Mouse (Mus musculus) fat pad, adult 2 months (tissue): ENCODE measurements around the gene Msl2.

ENCODE experiments used
- DNase-seq: peaks from one replicate; pipeline ENCODE4 v3.0.0-alpha.2; 2011; ENCODE audit warnings: low read depth, low spot score; ENCODE audit errors: extremely low read depth

Msl2 gene

DNA sequence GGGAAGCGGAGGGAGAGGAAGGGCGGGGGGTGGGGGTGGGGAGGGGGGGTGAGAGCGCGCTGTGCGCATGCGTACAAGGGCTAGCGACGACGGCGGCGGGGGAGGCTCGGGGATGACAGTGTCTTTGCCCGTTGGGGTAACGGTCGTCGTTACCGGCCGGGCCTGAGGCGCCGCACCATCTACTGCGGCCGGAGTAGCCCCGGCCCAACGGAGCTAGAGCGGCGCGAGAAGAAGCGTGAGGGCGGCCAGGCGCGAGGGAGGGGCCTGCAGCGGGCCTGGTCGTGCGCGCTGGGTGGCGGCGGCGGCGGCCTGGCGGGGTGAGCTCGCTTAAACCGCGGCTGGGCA, at the start of gene Msl2:
Gene Msl2, plus strand, starts transcription at position 115 of the 345 bp plus-strand sequence.
- DNase-seq: no peak

- DNase-seq: no peak
Observed at GRCm38 (mm10) chr9:101033761-101034447, 40.0 kb upstream of the Msl2 start.

DNA sequence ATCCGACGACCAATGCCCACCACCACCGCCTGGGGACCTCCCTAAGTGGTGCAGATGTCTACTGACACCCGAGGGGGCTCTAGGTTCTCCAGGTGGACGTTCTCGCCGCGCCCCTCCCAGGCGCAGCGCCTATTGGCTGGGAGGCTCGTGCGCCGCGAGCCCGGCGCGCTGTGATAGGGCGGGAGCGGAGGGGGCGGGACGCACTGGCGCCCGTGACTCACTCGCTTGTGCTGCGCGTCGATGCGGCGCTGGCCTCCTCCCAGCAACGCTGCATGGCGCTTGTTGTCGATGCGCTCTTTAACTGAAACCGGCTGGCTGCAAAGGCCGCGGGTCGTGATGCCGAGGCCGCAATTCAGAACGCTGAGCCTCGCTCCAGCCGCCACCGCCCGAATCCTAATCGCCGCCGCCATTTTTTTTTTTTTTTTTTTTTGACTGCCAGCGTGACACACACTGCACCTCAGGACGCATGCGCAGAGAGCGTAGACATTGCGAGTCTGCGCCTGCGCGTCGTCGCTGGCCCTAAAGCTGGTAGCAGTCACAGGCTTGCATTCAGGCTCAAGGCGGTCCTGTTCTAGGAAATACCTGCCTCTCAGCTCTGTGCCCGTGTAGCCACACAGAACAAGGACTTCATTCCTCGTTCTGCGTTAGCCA, 39.3 kb upstream of the Msl2 start, which contains the start of gene Pccb:
Gene Pccb, minus strand, starts transcription at position 451 of the 651 bp plus-strand sequence.
- no peak for DNase-seq

DNA sequence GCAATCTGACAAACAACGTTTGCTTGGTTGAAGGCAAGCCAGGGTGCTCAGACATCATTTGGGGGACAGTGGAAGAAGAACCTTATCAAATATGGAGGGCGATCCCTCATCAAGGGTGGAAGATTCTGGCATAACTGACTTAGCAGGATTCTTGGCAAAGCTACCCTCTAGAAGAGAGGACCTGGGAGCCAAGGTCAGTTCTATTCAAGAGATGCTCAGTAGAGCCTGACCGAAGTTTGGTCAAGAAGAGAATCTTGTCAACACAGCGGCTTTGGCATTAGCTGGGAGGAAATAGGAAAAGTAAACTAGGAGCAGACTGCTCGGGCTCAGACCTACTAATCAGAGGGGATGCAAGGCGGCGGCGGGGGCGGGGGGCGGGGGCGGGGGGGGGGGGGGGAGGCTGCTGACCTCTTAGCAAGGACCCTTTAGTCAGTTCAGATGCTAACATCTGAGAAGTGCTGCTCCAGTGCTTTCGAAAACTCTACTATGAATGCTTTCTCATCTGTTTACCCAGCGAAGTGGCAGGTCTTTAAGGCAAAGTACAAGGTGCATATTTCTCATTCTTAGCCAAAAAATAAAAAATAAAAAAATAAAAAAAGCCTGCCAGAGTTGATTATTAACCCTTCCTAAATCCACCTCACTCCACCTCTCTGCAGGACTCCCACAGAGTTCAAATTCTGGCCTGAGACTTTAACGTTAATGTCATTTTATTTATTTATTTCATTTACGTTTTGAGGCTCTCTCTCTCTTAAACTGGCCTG, 37.9 kb upstream of the Msl2 start:
- DNase-seq: no peak

DNA sequence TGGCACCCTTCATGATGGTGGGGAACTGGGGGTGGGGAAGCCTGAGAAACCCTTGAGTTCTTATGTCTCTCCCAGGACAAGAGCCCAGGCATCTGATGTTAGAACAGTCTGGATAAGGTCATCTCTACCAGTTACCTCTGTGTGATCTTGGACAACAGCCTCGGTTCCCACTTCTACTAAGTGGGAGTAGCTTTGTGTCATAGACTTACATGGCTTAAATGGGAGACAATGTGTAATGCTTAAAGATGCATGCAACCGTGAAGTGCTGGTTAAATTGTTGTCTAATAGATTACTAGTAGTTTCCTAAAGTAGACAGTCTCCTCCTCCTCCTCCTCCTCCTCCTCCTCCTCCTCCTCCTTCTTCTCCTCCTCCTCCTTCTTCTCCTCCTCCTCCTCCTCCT, 37.0 kb upstream of the Msl2 start:
- no peak for DNase-seq

DNA sequence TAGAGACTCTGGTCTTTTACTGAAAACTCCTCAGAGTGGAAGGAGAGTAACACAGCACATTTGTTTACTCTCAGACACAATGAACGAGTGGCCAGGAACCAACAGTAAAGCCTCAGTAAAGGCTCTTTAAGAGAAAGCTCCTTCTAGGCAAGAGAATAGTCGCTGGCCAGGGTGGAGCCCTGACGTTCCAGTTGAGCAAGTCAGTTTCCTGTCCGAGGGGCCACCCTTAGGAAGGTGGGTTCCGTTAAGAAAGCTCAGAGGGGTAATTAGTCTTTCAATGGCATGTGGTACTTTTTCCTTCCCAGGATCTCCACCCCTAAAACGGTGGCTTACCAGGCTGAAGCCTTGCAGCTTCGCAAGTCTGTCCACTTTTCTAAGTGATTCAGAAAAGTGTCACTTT, 36.5 kb upstream of the Msl2 start:
- no peak for DNase-seq

DNA sequence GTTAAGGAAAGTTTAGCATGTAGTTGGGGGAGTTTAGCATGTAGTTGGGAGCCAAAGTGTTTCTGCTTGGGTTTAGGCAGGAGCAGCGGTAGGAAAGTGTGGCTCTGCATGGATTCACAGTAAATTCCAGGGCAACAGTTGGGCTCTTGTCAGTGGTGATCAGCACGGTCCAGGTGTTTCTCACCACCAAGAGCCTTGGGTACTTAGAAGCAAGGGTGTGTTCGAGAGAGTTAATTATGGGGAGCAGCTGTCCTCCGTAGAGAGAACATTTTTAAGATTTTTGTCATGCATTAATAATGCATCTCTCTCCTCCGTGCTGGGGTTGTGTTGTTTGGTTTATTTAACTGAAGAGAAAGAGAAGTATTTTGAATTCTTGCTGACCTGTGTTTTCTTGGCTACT, 35.3 kb upstream of the Msl2 start:
- no peak for DNase-seq

GRCm38 (mm10) chr9:101041508-101041907, 32.4 kb upstream of the Msl2 start:
- DNase-seq: no peak

- DNase-seq: no peak
Observed at GRCm38 (mm10) chr9:101042249-101042648, 31.7 kb upstream of the Msl2 start.

DNA sequence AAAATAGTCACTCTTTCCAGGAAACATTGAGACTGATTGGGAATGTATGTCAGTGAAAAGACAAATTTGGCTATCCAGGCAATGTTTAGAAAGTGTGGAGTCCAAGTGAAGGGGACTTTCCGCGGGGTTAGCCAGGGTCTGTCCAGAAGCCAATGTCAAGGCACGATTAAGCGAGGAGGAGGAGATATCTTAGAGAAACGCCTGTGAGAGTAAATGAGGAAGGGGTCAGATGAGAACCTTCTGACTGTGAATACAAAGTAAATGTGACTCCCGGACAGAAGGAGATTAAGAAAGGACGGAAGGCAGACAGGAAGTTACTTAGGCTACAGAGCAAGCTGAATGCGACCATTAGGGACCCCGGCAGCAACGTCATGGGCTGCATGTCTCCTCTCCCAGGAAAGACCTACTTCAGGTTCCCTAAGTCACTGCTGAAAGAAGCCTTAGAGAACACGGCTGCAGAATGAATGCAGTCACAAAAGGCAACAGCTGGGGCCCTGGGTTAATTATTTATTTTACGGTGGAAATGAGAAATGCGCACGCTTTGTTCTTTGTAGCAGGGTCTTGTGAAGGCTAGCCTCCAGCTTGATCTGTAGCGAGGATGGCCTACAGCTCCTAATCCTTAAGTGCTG, 28.1 kb upstream of the Msl2 start:
- DNase-seq: no peak

GRCm38 (mm10) chr9:101052007-101052406, 21.9 kb upstream of the Msl2 start:
- no peak for DNase-seq

DNA sequence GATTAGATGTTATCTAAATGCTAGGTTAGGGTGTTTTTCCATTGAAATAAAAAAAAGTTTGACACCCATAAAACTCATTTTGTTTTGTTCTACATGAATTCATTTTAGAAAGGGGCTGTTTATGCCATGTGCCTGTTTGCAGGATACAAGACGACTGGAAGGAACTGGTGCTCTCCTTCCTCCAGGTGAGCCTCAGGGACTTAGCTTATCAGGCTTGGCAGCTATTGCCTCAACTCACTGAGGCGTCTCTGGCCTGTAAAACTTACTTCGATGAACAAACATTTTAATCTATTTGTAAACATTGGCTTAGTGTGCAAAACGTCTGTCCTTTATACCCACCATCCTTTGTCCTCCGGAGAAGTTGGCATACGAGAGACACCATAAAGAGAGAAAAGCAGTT, 21.2 kb upstream of the Msl2 start:
- DNase-seq: no peak

- no peak for DNase-seq
Observed at GRCm38 (mm10) chr9:101053279-101053678, 20.6 kb upstream of the Msl2 start.

- DNase-seq: no peak
Observed at GRCm38 (mm10) chr9:101057156-101057555, 16.7 kb upstream of the Msl2 start.

GRCm38 (mm10) chr9:101061035-101061434, 12.9 kb upstream of the Msl2 start:
- DNase-seq: no peak

- DNase-seq: no peak
Observed at GRCm38 (mm10) chr9:101062253-101062780, 11.6 kb upstream of the Msl2 start.

DNA sequence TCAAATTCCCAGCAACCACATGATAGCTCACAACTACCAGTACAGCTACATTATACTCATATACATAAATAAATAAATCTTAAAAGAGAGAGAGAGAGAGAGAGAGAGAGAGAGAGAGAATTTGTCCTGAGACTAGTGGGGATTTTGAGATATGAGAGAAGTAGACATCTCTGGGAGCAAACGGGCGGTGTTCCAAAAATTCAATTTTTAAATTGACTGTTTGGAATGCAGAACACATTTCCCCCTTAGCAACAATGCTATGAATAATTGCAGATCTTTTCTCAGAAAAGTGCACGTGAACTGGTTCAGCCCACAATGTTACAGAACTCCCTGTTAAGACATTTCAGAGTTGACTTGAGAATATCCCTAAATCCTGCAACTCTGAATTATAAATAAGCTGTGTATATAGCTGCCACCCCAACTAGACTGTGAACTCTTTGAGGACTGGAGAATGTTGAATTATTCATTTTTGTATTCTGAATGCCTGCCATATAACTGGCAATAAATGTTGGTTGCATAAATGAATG, 8.8 kb upstream of the Msl2 start:
- no peak for DNase-seq

- DNase-seq: no peak
Observed at GRCm38 (mm10) chr9:101069781-101070180, 4.1 kb upstream of the Msl2 start.

- no peak for DNase-seq
Observed at GRCm38 (mm10) chr9:101072506-101072905, 1.4 kb upstream of the Msl2 start.

GRCm38 (mm10) chr9:101073041-101073986, 587 bp upstream of the Msl2 start:
- DNase-seq: peak; percentile 59
